Mouse (Mus musculus) right cerebral cortex, adult 2 months (tissue): ENCODE data around the gene Gm2030.
"Not testable (repeated sequence)": the region's sequence is repeated elsewhere in the genome, so short reads cannot be mapped to it uniquely, and the experiment has no call there.

Source experiments
- DNase-seq, 2 experiments: peaks; one replicate each; pipeline ENCODE4 v3.0.0; 2021 to 2022; ENCODE audit warnings: low spot score in 2 of 2

Gene Gm2030

DNA sequence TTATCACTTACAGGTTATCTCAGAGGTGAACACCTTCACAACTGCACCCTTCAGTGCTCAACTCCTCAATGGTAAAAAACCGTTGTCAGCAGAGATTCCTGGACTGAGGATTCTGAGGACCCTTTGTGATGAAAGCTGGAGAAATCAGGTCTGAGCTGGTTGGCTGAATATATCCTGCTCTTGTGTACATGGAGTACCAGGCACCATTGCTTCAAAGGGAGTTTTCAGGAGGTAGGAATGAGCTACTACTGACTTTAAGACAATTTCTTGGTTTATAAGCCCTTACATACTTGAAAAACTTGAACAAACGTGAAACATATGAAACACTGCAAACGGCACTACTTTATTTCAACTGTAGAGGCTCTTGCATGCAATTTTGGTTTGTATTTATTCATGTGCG lies at the start of gene Gm2030:
TSS of gene Gm2030 (minus strand) at position 101 of the 400 bp plus-strand sequence.
- DNase-seq: not testable (repeated sequence)
